Mouse (Mus musculus): ENCODE measurements at regions not wholly inside any gene's neighbourhood (a gene's known extent, or its start where the extent isn't known, plus 50 kb on each side); places are given as distances from the start of the nearest gene placed in this dataset.

DNA sequence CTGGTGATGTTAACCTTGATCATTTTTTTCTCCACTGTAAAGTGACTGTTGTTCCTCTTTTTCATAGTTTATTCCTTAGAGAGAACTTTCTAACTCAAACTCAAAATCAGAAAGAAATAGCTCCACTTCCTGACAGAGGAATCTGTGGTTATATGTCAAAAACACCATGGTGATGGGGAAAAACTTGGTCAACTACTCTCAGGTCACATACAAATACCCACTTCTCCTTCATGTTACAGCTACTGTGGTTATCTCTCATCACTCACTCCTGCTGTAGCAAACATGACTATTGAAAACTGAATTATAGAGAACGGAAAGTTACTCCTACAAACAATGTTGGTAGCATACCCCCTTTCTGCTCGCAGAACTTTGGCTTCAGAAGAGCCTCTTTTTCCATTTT is 127.1 kb upstream of the Cp start:
- no peak for ATAC-seq (ENCODE audit: low read depth)
- Histone ChIP-seq H3K27ac (ENCODE audit: low read length) (no peak overlapping the region), H3K9me3 (replicated peaks; ENCODE audit: control insufficient read depth, low read length) (no peaks in the 10 kb centered on the region), H3K4me3 (ENCODE audit: low read depth, low read length) (no peak overlapping the region), H3K9ac (ENCODE audit: low read depth, low read length) (no peak overlapping the region), H3K4me2 (ENCODE audit: low read depth, low read length) (no peak overlapping the region), H3K4me1 (ENCODE audit: control insufficient read depth, low read depth, low read length) (no peaks in the 10 kb centered on the region), H3K27me3 (ENCODE audit: control insufficient read depth, insufficient read depth, low read depth, low read length) (no peaks in the 10 kb centered on the region), H3K36me3 (ENCODE audit: control insufficient read depth, insufficient read depth) (no peaks in the 10 kb centered on the region)
- 44% methylated on average over 2 of the region's 2 CpGs for WGBS (ENCODE audit: insufficient replicate concordance)

- H3K36me3 ChIP-seq (ENCODE audit: control insufficient read depth, insufficient read depth): no peaks in the 10 kb centered on the region
- H3K4me3 ChIP-seq (ENCODE audit: low read depth, low read length): no peak overlapping the region
- no peak overlapping the region for H3K4me2 ChIP-seq (ENCODE audit: low read depth, low read length)
- 52% methylated on average over 6 of the region's 6 CpGs for WGBS (ENCODE audit: insufficient replicate concordance)
- no peaks in the 10 kb centered on the region for H3K4me1 ChIP-seq (ENCODE audit: control insufficient read depth, low read depth, low read length)
- H3K27ac ChIP-seq (ENCODE audit: low read length): no peak overlapping the region
- no peak for ATAC-seq (ENCODE audit: low read depth)
- no peaks in the 10 kb centered on the region for H3K9me3 ChIP-seq (replicated peaks; ENCODE audit: control insufficient read depth, low read length)
- no peak overlapping the region for H3K9ac ChIP-seq (ENCODE audit: low read depth, low read length)
- no peaks in the 10 kb centered on the region for H3K27me3 ChIP-seq (ENCODE audit: control insufficient read depth, insufficient read depth, low read depth, low read length)
These were observed 108.7 kb upstream of the Cp start for GRCm38 (mm10) chr3:19848031-19848735.

DNA sequence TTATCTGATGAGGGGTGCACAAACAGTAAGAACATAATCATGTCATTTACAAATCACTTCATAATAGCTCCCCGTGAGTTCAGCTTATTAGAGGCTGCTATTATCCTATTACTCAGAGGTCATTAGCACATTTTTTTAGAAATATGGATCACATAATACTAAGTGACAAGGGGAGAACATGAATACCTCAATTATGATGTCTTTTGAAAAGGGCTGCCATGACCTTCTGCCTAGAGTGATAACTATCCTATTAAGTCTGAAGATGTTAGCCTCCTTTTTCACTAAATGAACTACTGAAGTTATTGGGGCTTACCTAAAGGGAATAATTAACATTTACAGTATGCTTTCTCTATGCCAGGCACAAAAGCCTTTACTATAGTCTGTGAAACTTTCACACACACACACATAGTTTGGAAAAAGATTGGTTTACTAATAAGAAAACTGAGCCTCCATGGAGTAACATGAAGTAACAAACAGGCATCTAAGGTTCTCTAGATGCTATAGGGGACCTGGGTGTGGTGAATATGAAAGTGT is 108.1 kb upstream of the Cp start:
- H3K9me3 ChIP-seq (replicated peaks; ENCODE audit: control insufficient read depth, low read length): no peaks in the 10 kb centered on the region
- H3K36me3 ChIP-seq (ENCODE audit: control insufficient read depth, insufficient read depth): no peaks in the 10 kb centered on the region
- no peak overlapping the region for H3K4me2 ChIP-seq (ENCODE audit: low read depth, low read length)
- H3K4me3 ChIP-seq (ENCODE audit: low read depth, low read length): no peak overlapping the region
- H3K27ac ChIP-seq (ENCODE audit: low read length): no peak overlapping the region
- ATAC-seq (ENCODE audit: low read depth): no peak
- no peaks in the 10 kb centered on the region for H3K27me3 ChIP-seq (ENCODE audit: control insufficient read depth, insufficient read depth, low read depth, low read length)
- no peaks in the 10 kb centered on the region for H3K4me1 ChIP-seq (ENCODE audit: control insufficient read depth, low read depth, low read length)
- no peak overlapping the region for H3K9ac ChIP-seq (ENCODE audit: low read depth, low read length)
- WGBS (ENCODE audit: insufficient replicate concordance): 57% methylated on average over 1 of the region's 1 CpGs

- 38% methylated on average over 2 of the region's 2 CpGs for WGBS (ENCODE audit: insufficient replicate concordance)
- Histone ChIP-seq H3K27ac (ENCODE audit: low read length) (no peak overlapping the region), H3K4me1 (ENCODE audit: control insufficient read depth, low read depth, low read length) (no peaks in the 10 kb centered on the region), H3K9ac (ENCODE audit: low read depth, low read length) (no peak overlapping the region), H3K9me3 (replicated peaks; ENCODE audit: control insufficient read depth, low read length) (no peaks in the 10 kb centered on the region), H3K27me3 (ENCODE audit: control insufficient read depth, insufficient read depth, low read depth, low read length) (no peaks in the 10 kb centered on the region), H3K36me3 (ENCODE audit: control insufficient read depth, insufficient read depth) (no peaks in the 10 kb centered on the region), H3K4me3 (ENCODE audit: low read depth, low read length) (no peak overlapping the region), H3K4me2 (ENCODE audit: low read depth, low read length) (no peak overlapping the region)
- ATAC-seq (ENCODE audit: low read depth): no peak
These were observed 74.2 kb upstream of the Cp start for GRCm38 (mm10) chr3:19882623-19883022.

DNA sequence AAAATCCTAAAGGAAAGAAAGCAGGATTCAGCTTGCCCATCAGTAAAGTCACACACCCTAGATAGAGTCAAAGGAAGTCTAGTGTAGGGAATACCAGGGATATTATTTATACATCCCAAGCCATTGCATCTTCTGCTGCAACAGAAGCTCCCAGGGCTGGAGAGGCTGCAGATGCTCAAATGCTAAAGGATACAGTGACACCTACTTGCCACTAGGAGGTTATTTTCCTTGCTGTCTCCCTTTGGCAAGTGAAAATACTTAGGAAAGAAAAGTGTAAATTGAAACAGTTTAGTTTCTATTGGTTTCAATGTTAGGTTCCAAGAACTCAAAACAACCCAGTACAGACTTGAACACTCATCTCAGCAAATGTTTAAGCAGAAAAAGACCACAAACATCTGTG is 68.4 kb upstream of the Cp start:
- Histone ChIP-seq H3K4me3 (ENCODE audit: low read depth, low read length) (no peak overlapping the region), H3K4me1 (ENCODE audit: control insufficient read depth, low read depth, low read length) (no peaks in the 10 kb centered on the region), H3K27ac (ENCODE audit: low read length) (no peak overlapping the region), H3K9ac (ENCODE audit: low read depth, low read length) (no peak overlapping the region), H3K36me3 (ENCODE audit: control insufficient read depth, insufficient read depth) (no peaks in the 10 kb centered on the region), H3K9me3 (replicated peaks; ENCODE audit: control insufficient read depth, low read length) (no peaks in the 10 kb centered on the region), H3K27me3 (ENCODE audit: control insufficient read depth, insufficient read depth, low read depth, low read length) (no peaks in the 10 kb centered on the region), H3K4me2 (ENCODE audit: low read depth, low read length) (no peak overlapping the region)
- no peak for ATAC-seq (ENCODE audit: low read depth)

- ATAC-seq (ENCODE audit: low read depth): peak; percentile 39; the same call in 1 of the 2 replicates
- WGBS (ENCODE audit: insufficient replicate concordance): 4% methylated on average over 10 of the region's 10 CpGs
- H3K4me3 ChIP-seq (ENCODE audit: low read depth, low read length): peak overlapping the region; percentile 75
- H3K36me3 ChIP-seq (ENCODE audit: control insufficient read depth, insufficient read depth): no peaks in the 10 kb centered on the region
- H3K9me3 ChIP-seq (replicated peaks; ENCODE audit: control insufficient read depth, low read length): no peaks in the 10 kb centered on the region
- H3K9ac ChIP-seq (ENCODE audit: low read depth, low read length): peak overlapping the region; percentile 59
- H3K4me1 ChIP-seq (ENCODE audit: control insufficient read depth, low read depth, low read length): peaks cover 10% of the 10 kb centered on the region
- peak overlapping the region; percentile 82 for H3K4me2 ChIP-seq (ENCODE audit: low read depth, low read length)
- H3K27ac ChIP-seq (ENCODE audit: low read length): no peak overlapping the region
- no peaks in the 10 kb centered on the region for H3K27me3 ChIP-seq (ENCODE audit: control insufficient read depth, insufficient read depth, low read depth, low read length)
These were observed 62.6 kb upstream of the Cp start for GRCm38 (mm10) chr3:19894258-19894629.

DNA sequence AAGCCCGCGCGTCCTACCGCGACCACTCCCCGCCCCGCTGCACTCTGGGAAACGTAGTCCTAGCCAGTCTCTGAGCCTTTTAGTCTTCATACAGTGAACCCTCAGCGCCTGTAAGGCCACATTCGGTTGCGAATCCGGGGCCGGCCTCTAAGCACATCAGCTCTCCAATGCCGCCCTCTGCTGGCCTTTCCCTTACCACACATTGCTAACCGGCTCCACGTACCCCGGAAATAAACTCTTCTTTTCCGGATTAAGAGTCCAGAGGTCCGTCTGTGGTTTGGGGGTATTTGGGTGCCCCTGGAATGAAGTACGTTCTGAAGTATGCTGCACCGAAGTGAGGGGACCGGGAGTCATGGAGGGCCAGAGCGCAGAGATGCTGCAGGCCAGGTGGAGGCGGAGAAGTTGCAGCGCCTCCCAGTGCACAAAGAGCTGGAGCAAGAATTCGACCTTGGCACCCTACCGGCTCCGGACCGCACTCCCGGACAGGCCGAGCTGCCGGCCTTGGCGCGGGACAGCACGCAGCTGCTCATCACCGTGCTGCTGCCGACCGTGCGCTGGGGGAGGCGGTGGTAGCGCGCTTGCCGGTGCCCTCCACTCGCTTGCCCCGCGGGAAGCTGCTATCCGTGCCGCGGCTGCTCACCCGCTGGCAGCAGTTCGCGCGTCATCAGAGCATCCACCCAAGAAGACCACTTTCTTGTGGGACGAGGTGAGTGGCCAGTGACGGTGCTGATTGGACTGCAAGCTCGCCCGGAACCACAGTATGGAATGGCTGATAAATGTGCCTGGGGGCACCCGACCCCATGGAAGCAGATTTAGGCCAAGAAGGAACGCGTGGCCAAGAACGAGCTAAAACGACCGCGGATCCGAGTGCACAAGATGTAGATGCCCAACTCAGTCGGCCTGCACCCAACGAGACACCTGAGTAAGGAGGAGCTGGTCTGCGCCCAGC is 62.0 kb upstream of the Cp start:
- H3K4me3 ChIP-seq (ENCODE audit: low read depth, low read length): peak overlapping the region; percentile 75
- peak overlapping the region; percentile 21; the same call in 1 of the 2 replicates for H3K27ac ChIP-seq (ENCODE audit: low read length)
- no peaks in the 10 kb centered on the region for H3K36me3 ChIP-seq (ENCODE audit: control insufficient read depth, insufficient read depth)
- H3K4me1 ChIP-seq (ENCODE audit: control insufficient read depth, low read depth, low read length): peaks cover 10% of the 10 kb centered on the region
- peak; percentile 97 for ATAC-seq (ENCODE audit: low read depth)
- peak overlapping the region; percentile 78 for H3K9ac ChIP-seq (ENCODE audit: low read depth, low read length)
- no peaks in the 10 kb centered on the region for H3K27me3 ChIP-seq (ENCODE audit: control insufficient read depth, insufficient read depth, low read depth, low read length)
- no peaks in the 10 kb centered on the region for H3K9me3 ChIP-seq (replicated peaks; ENCODE audit: control insufficient read depth, low read length)
- peak overlapping the region; percentile 82 for H3K4me2 ChIP-seq (ENCODE audit: low read depth, low read length)
- under 1% methylated on average over 68 of the region's 68 CpGs for WGBS (ENCODE audit: insufficient replicate concordance)

GRCm38 (mm10) chr3:19895755-19896154 is 61.1 kb upstream of the Cp start:
- H3K36me3 ChIP-seq (ENCODE audit: control insufficient read depth, insufficient read depth): no peaks in the 10 kb centered on the region
- H3K27me3 ChIP-seq (ENCODE audit: control insufficient read depth, insufficient read depth, low read depth, low read length): no peaks in the 10 kb centered on the region
- no peak overlapping the region for H3K27ac ChIP-seq (ENCODE audit: low read length)
- H3K4me2 ChIP-seq (ENCODE audit: low read depth, low read length): peak overlapping the region; percentile 82
- H3K9me3 ChIP-seq (replicated peaks; ENCODE audit: control insufficient read depth, low read length): no peaks in the 10 kb centered on the region
- peak overlapping the region; percentile 78 for H3K9ac ChIP-seq (ENCODE audit: low read depth, low read length)
- ATAC-seq (ENCODE audit: low read depth): no peak
- whole genome bisulfite sequencing (ENCODE audit: insufficient replicate concordance): 30% methylated on average over 5 of the region's 5 CpGs
- peaks cover 10% of the 10 kb centered on the region for H3K4me1 ChIP-seq (ENCODE audit: control insufficient read depth, low read depth, low read length)
- H3K4me3 ChIP-seq (ENCODE audit: low read depth, low read length): peak overlapping the region; percentile 75

DNA sequence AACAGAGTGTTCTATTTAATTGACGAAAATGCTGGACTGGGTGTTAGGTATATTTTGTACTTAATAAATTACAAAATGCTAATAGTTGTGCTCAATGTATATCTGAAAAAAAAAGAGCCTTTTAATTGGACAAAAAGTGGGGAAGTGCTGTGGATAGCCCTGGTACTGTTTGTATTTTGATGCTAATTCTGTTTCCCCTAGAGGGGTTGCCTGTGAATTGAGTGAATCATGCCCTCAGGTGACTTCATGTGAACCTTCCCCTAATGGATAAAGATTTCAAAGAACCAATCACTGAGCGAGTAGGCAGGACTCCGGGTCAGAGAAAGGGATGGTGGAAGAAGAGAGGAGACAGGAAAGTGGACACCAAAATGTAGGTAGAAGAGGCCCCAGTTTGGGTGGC is 59.7 kb upstream of the Cp start:
- Histone ChIP-seq H3K4me2 (ENCODE audit: low read depth, low read length) (no peak overlapping the region), H3K9ac (ENCODE audit: low read depth, low read length) (no peak overlapping the region), H3K4me1 (ENCODE audit: control insufficient read depth, low read depth, low read length) (peaks cover 10% of the 10 kb centered on the region), H3K27me3 (ENCODE audit: control insufficient read depth, insufficient read depth, low read depth, low read length) (no peaks in the 10 kb centered on the region), H3K27ac (ENCODE audit: low read length) (no peak overlapping the region), H3K4me3 (ENCODE audit: low read depth, low read length) (no peak overlapping the region), H3K9me3 (replicated peaks; ENCODE audit: control insufficient read depth, low read length) (no peaks in the 10 kb centered on the region), H3K36me3 (ENCODE audit: control insufficient read depth, insufficient read depth) (no peaks in the 10 kb centered on the region)
- ATAC-seq (ENCODE audit: low read depth): no peak
- 71% methylated on average over 3 of the region's 3 CpGs for WGBS (ENCODE audit: insufficient replicate concordance)

All from liver, embryonic 16.5 days (tissue).